Mouse (Mus musculus): ENCODE results near the gene Creb5. TPM values are rescaled to one million over a fixed set of nuclear protein-coding genes. Genes with fewer than 3 reads are reported as not detected.

Gene Creb5
- polyA plus RNA-seq, 1 experiment: 6.0 TPM

DNA sequence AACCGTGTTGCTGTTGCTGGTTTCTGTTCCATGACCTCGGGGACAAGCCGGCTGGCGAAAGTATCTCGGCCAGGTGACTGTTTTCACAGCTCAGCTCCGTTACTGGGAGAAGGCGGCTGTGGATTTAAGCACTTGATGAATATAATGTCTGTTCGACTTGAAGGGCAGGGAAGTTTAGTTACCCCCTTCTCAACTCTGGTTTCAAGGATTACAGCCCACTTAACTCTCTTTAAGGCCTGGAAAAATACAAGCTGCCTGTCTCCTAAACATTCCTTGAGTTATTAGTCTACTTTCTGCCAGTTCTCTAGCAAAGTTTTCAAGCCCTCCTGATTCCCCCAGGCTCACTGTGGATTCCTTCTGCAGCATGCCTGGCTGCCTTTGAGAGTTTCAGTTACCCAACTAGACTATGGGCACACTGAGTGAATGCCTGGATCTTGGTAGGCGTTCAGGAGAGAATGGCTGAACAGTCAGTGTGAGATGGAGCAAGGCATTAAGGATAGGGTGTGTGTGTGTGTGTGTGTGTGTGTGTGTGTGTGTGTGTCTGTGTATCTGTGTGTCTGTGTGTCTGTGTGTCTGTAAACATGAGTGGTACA is 184.0 kb downstream of the Creb5 start:
- 30% methylated on average over 9 of the region's 9 CpGs for WGBS
- Histone ChIP-seq H3K27me3 (ENCODE audit: control insufficient read depth, insufficient read depth, low read length) (no peaks in the 10 kb centered on the region), H3K4me1 (ENCODE audit: control insufficient read depth, insufficient read depth, low read length) (peaks cover 6% of the 10 kb centered on the region), H3K4me3 (replicated peaks; ENCODE audit: insufficient read depth, low read depth, low read length) (peak overlapping the region; percentile 32), H3K27ac (ENCODE audit: insufficient read depth, low read length) (no peak overlapping the region)
- TF ChIP-seq CTCF (IDR thresholded peaks at IDR 0.05; ENCODE audit: borderline replicate concordance, insufficient read depth, low read depth, low read length) (no peak), POLR2A (IDR thresholded peaks at IDR 0.05; ENCODE audit: borderline replicate concordance, insufficient read depth, low read length) (no peak)
- DNase-seq: no peak

DNA sequence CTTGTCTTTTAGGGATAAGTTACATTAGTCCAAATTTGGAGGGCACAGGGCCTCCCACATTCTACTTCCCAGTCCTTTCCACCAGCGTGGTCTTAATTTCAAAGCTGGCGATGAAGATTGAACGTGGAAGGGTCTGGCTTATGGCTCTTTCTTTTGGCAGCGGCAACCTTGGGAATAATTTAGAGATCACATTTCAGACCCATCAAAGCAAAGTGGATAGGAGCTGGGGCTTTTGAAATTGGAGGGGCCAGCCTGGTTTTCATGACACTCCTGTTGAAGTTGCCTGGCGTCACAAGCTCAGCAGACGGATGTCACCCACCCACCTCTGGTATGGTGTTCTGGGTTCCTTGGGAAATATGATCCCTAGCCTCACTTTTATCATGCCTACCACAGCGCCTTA is 185.7 kb downstream of the Creb5 start:
- WGBS: 94% methylated on average over 7 of the region's 7 CpGs
- TF ChIP-seq POLR2A (IDR thresholded peaks at IDR 0.05; ENCODE audit: borderline replicate concordance, insufficient read depth, low read length): no peak
- TF ChIP-seq CTCF (IDR thresholded peaks at IDR 0.05; ENCODE audit: borderline replicate concordance, insufficient read depth, low read depth, low read length): no peak
- Histone ChIP-seq H3K4me1 (ENCODE audit: control insufficient read depth, insufficient read depth, low read length) (peaks cover 6% of the 10 kb centered on the region), H3K27me3 (ENCODE audit: control insufficient read depth, insufficient read depth, low read length) (no peaks in the 10 kb centered on the region), H3K27ac (ENCODE audit: insufficient read depth, low read length) (no peak overlapping the region), H3K4me3 (replicated peaks; ENCODE audit: insufficient read depth, low read depth, low read length) (no peak overlapping the region)
- DNase-seq: no peak

GRCm38 (mm10) chr6:53477501-53477900 is 190.4 kb downstream of the Creb5 start:
- TF ChIP-seq CTCF (IDR thresholded peaks at IDR 0.05; ENCODE audit: borderline replicate concordance, insufficient read depth, low read depth, low read length) (no peak), POLR2A (IDR thresholded peaks at IDR 0.05; ENCODE audit: borderline replicate concordance, insufficient read depth, low read length) (no peak)

DNA sequence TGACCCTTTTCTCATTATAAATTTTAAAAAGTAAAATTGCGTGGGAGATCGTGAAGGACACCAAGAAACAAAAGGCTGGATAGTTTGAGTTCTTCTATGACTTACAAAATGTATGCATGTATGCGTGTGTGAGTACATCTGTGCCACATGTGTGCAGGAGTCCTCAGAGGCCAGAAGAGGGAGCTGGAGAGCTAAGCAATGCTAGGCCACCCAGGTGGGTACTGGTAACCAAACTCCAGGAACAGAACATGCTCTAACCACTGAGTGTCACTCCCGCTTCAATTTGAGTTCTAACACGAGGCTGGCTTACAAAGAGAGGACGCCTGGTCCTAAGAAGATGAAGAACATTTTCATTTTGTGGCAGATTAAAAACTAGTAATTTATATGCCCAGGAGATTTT is 203.8 kb downstream of the Creb5 start:
- DNase-seq: no peak
- no peaks in the 10 kb centered on the region for H3K4me1 ChIP-seq (ENCODE audit: control insufficient read depth, insufficient read depth, low read length)
- TF ChIP-seq CTCF (IDR thresholded peaks at IDR 0.05; ENCODE audit: borderline replicate concordance, insufficient read depth, low read depth, low read length) (peak; percentile 6; the same call in 1 of the 2 replicates), POLR2A (IDR thresholded peaks at IDR 0.05; ENCODE audit: borderline replicate concordance, insufficient read depth, low read length) (no peak)
- WGBS: 95% methylated on average over 6 of the region's 6 CpGs
- H3K4me3 ChIP-seq (replicated peaks; ENCODE audit: insufficient read depth, low read depth, low read length): no peak overlapping the region
- H3K27ac ChIP-seq (ENCODE audit: insufficient read depth, low read length): no peak overlapping the region
- H3K27me3 ChIP-seq (ENCODE audit: control insufficient read depth, insufficient read depth, low read length): no peaks in the 10 kb centered on the region

More at GRCm38 (mm10) chr6:53477501-53477900, 190.4 kb downstream of the Creb5 start:
- WGBS: 95% methylated on average over 5 of the region's 5 CpGs
- Histone ChIP-seq H3K27ac (ENCODE audit: insufficient read depth, low read length) (no peak overlapping the region), H3K4me1 (ENCODE audit: control insufficient read depth, insufficient read depth, low read length) (no peaks in the 10 kb centered on the region), H3K4me3 (replicated peaks; ENCODE audit: insufficient read depth, low read depth, low read length) (no peak overlapping the region), H3K27me3 (ENCODE audit: control insufficient read depth, insufficient read depth, low read length) (no peaks in the 10 kb centered on the region)
- no peak for DNase-seq

- Histone ChIP-seq H3K4me3 (replicated peaks; ENCODE audit: insufficient read depth, low read depth, low read length) (no peak overlapping the region), H3K27ac (ENCODE audit: insufficient read depth, low read length) (no peak overlapping the region), H3K27me3 (ENCODE audit: control insufficient read depth, insufficient read depth, low read length) (no peaks in the 10 kb centered on the region), H3K4me1 (ENCODE audit: control insufficient read depth, insufficient read depth, low read length) (no peaks in the 10 kb centered on the region)
- no peak for DNase-seq
- TF ChIP-seq CTCF (IDR thresholded peaks at IDR 0.05; ENCODE audit: borderline replicate concordance, insufficient read depth, low read depth, low read length): no peak
- TF ChIP-seq POLR2A (IDR thresholded peaks at IDR 0.05; ENCODE audit: borderline replicate concordance, insufficient read depth, low read length): no peak
- WGBS: 93% methylated on average over 4 of the region's 4 CpGs
These were observed 204.3 kb downstream of the Creb5 start for GRCm38 (mm10) chr6:53491331-53491730.

- WGBS: 83% methylated on average over 5 of the region's 5 CpGs
- no peak overlapping the region for H3K27ac ChIP-seq (ENCODE audit: insufficient read depth, low read length)
These were observed 206.8 kb downstream of the Creb5 start for GRCm38 (mm10) chr6:53493864-53494263.

GRCm38 (mm10) chr6:53495667-53496066 is 208.6 kb downstream of the Creb5 start:
- Histone ChIP-seq H3K4me1 (ENCODE audit: control insufficient read depth, insufficient read depth, low read length) (no peaks in the 10 kb centered on the region), H3K4me3 (replicated peaks; ENCODE audit: insufficient read depth, low read depth, low read length) (no peak overlapping the region), H3K27me3 (ENCODE audit: control insufficient read depth, insufficient read depth, low read length) (no peaks in the 10 kb centered on the region), H3K27ac (ENCODE audit: insufficient read depth, low read length) (no peak overlapping the region)
- no peak for DNase-seq
- 93% methylated on average over 5 of the region's 5 CpGs for WGBS
- TF ChIP-seq POLR2A (IDR thresholded peaks at IDR 0.05; ENCODE audit: borderline replicate concordance, insufficient read depth, low read length) (no peak), CTCF (IDR thresholded peaks at IDR 0.05; ENCODE audit: borderline replicate concordance, insufficient read depth, low read depth, low read length) (no peak)

More at GRCm38 (mm10) chr6:53493864-53494263, 206.8 kb downstream of the Creb5 start:
- Histone ChIP-seq H3K27me3 (ENCODE audit: control insufficient read depth, insufficient read depth, low read length) (no peaks in the 10 kb centered on the region), H3K4me1 (ENCODE audit: control insufficient read depth, insufficient read depth, low read length) (no peaks in the 10 kb centered on the region), H3K4me3 (replicated peaks; ENCODE audit: insufficient read depth, low read depth, low read length) (no peak overlapping the region)
- DNase-seq: no peak
- TF ChIP-seq CTCF (IDR thresholded peaks at IDR 0.05; ENCODE audit: borderline replicate concordance, insufficient read depth, low read depth, low read length) (no peak), POLR2A (IDR thresholded peaks at IDR 0.05; ENCODE audit: borderline replicate concordance, insufficient read depth, low read length) (no peak)

GRCm38 (mm10) chr6:53496325-53496753 is 209.3 kb downstream of the Creb5 start:
- Histone ChIP-seq H3K4me1 (ENCODE audit: control insufficient read depth, insufficient read depth, low read length) (no peaks in the 10 kb centered on the region), H3K4me3 (replicated peaks; ENCODE audit: insufficient read depth, low read depth, low read length) (no peak overlapping the region), H3K27ac (ENCODE audit: insufficient read depth, low read length) (no peak overlapping the region), H3K27me3 (ENCODE audit: control insufficient read depth, insufficient read depth, low read length) (no peaks in the 10 kb centered on the region)
- DNase-seq: peak; percentile 34 to 36
- WGBS: 56% methylated on average over 4 of the region's 4 CpGs
- TF ChIP-seq POLR2A (IDR thresholded peaks at IDR 0.05; ENCODE audit: borderline replicate concordance, insufficient read depth, low read length) (no peak), CTCF (IDR thresholded peaks at IDR 0.05; ENCODE audit: borderline replicate concordance, insufficient read depth, low read depth, low read length) (no peak)

Data from cerebellum, adult 2 months (tissue).